Mouse (Mus musculus) lung, embryonic 16.5 days (tissue): ENCODE data around the gene Ttc36. TPM values are rescaled to one million over a fixed set of nuclear protein-coding genes. Genes with fewer than 3 reads are reported as not detected.

Experiments used
- ATAC-seq: fragments of 200-750 bp; cut with Nextera tagmentation; 2 replicates; pipeline ENCODE4 v1.8.0; 2017; ENCODE audit warnings: low read depth, mild to moderate bottlenecking, moderate library complexity
- H3K27ac ChIP-seq: fragments of 300-500 bp; sonication (generic); 2 replicates; pipeline ENCODE4 v1.5.1; 2014; ENCODE audit warnings: mild to moderate bottlenecking, control low read depth, low read length
- H3K27me3 ChIP-seq: fragments of 300-500 bp; sonication (generic); 2 replicates; pipeline ENCODE4 v1.6.1; 2014; ENCODE audit warnings: low read depth, low read length, mixed read lengths; ENCODE audit not compliant: control insufficient read depth, insufficient read depth
- H3K36me3 ChIP-seq: fragments of 300-500 bp; sonication (generic); 2 replicates; pipeline ENCODE4 v1.6.1; 2014; ENCODE audit warnings: low read length; ENCODE audit not compliant: control insufficient read depth, insufficient read depth
- H3K4me1 ChIP-seq: fragments of 300-500 bp; sonication (generic); replicated peaks from 2 replicates; pipeline ENCODE4 v1.6.1; 2014; ENCODE audit warnings: low read length, mixed read lengths; ENCODE audit not compliant: control insufficient read depth, insufficient read depth
- H3K4me2 ChIP-seq: fragments of 300-500 bp; sonication (generic); 2 replicates; pipeline ENCODE4 v1.6.1; 2014; ENCODE audit warnings: low read depth, low read length, control low read depth
- H3K4me3 ChIP-seq: fragments of 300-500 bp; sonication (generic); 2 replicates; pipeline ENCODE4 v1.5.1; 2014; ENCODE audit warnings: mild to moderate bottlenecking, low read length, control low read depth
- H3K9ac ChIP-seq: fragments of 300-500 bp; sonication (generic); 2 replicates; pipeline ENCODE4 v1.6.1; 2014; ENCODE audit warnings: low read length, control low read depth
- H3K9me3 ChIP-seq: fragments of 300-500 bp; sonication (generic); 2 replicates; pipeline ENCODE4 v1.6.1; 2016; ENCODE audit warnings: low read length; ENCODE audit not compliant: control insufficient read depth
- WGBS: fragments of 180-500 bp; shearing (Covaris S2); extraction: QIAGEN DNeasy Blood & Tissue Kit; methylation state at CpG from one replicate; pipeline ENCODE4 v1.1.7; 2014; 5-methylcytosine and 5-hydroxymethylcytosine counted together
- polyA plus RNA-seq: library from polyadenylated mRNA; unstranded; fragments of >200 nt; fragmentation: Nextera tagmentation; extraction: Ambion mirVana; gene quantifications from 2 replicates; pipeline ENCODE4 v1.2.1, GENCODE M21; 2015

Gene Ttc36
- polyA plus RNA-seq, 1 experiment from 2014 or later: 0.84 TPM

DNA sequence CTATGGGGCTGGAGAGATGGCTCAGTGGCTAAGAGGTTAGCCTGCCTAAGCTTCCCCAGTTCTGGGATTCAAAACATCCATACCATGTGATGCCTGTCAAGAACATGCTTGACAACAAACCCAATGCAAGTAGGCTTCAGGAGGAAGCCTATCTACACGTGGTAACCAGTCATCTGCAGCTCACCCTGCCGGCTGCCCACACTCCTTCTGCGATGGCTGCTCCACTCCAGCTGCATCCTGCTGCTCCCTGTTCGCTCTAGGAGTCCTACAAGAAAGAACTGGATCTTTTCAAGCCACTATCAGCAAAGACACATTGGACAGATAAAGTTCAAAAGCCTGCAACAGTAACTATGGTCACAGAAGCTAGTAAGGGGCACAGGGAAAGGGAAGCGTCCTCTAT is 14.7 kb upstream of the Ttc36 start:
- Histone ChIP-seq H3K9ac (no peak overlapping the region), H3K27me3 (no peaks in the 10 kb centered on the region), H3K9me3 (no peaks in the 10 kb centered on the region), H3K4me3 (no peak overlapping the region), H3K27ac (no peak overlapping the region), H3K36me3 (peaks cover 78% of the 10 kb centered on the region), H3K4me1 (no peaks in the 10 kb centered on the region), H3K4me2 (no peak overlapping the region)
- 88% methylated on average over 5 of the region's 5 CpGs for WGBS
- ATAC-seq: no peak

DNA sequence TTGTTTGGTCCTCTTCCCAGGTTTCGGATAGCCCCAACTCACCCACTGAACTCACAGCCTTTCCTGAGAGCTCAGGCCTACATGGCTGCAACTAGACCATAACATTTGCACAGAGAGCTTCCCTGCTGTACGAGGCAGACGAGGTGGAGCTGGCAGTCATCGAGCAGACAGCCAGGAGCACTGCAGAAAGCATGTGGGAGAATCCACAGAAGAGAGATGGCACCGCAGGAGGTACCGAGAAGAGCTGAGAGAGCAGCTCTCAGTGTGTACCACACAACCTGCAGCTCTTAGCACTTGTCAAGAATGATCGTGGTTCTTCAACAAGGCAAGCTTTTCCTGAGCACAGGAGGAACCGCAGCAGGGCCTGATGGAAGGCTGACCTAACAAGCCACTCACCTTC is 11.3 kb upstream of the Ttc36 start:
- Histone ChIP-seq H3K9ac (no peak overlapping the region), H3K36me3 (peaks cover 72% of the 10 kb centered on the region), H3K27me3 (no peaks in the 10 kb centered on the region), H3K9me3 (no peaks in the 10 kb centered on the region), H3K4me2 (no peak overlapping the region), H3K27ac (no peak overlapping the region), H3K4me3 (no peak overlapping the region), H3K4me1 (no peaks in the 10 kb centered on the region)
- 89% methylated on average over 8 of the region's 8 CpGs for WGBS
- no peak for ATAC-seq

DNA sequence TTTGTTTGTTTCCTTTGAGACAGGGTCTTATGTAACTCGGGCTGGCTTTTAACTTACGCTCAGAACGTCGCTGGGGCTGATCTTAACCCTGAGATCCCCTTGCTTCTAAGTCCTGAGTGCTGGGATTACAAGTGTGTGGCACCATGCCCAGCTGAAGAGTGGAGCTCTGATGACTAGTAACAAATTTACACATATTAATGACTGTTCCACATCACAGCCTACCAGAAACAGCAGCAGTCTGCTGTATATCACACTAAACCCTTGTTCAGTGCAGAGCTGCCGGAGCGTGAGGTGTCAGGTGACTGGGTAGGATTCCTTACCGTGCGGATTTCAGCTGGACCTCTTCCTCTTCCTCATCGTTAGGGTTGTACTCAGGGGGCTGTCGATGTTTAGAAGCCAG is 7.4 kb upstream of the Ttc36 start:
- ATAC-seq: no peak
- no peaks in the 10 kb centered on the region for H3K27me3 ChIP-seq
- peaks cover 61% of the 10 kb centered on the region for H3K36me3 ChIP-seq
- WGBS: 82% methylated on average over 10 of the region's 10 CpGs
- no peak overlapping the region for H3K9ac ChIP-seq
- no peaks in the 10 kb centered on the region for H3K9me3 ChIP-seq
- no peak overlapping the region for H3K4me3 ChIP-seq
- no peak overlapping the region for H3K27ac ChIP-seq
- H3K4me1 ChIP-seq: no peaks in the 10 kb centered on the region
- no peak overlapping the region for H3K4me2 ChIP-seq

DNA sequence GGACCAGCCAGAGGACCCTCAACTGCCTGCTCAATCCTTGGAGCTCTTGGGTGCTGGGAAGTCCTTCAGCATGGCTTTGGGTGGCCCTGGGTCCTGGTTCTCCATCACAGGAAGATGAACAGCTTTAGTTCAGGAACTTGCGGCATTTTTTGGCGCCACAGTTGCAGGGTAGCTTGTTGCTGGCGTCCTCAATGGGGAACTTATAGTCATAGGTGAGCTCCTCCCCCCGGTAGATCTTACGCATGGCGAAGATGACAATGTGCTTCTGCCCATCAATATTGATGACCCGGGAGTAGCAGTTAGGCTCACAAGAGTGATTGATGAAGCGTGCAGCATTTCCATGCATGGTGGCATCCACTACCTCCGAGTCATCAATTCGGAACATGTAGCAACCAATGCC is 4.9 kb upstream of the Ttc36 start:
- H3K9me3 ChIP-seq: no peaks in the 10 kb centered on the region
- no peaks in the 10 kb centered on the region for H3K4me1 ChIP-seq
- no peak for ATAC-seq
- no peak overlapping the region for H3K4me3 ChIP-seq
- WGBS: 94% methylated on average over 10 of the region's 10 CpGs
- H3K36me3 ChIP-seq: peaks cover 49% of the 10 kb centered on the region
- no peak overlapping the region for H3K27ac ChIP-seq
- H3K9ac ChIP-seq: no peak overlapping the region
- H3K4me2 ChIP-seq: no peak overlapping the region
- H3K27me3 ChIP-seq: no peaks in the 10 kb centered on the region

DNA sequence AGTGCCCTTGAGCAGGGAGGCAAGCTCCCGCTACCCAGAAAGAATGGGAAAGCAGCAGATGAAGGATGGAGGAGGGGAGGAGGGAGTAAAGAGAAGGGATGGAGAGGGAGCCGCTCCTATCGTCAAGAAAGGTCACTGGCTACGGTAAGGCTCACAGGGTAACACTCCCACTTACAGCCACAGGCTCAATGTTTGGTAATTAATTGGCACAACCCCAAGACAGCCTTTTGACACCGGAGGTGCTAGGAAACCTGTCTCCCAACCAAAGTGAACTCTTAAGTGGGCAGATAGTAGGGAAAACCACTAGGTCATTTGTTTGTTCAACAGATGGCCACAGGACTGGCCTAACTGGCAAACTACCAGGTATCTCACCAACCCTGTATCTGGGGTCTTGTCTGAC is 4.3 kb upstream of the Ttc36 start:
- H3K27ac ChIP-seq: no peak overlapping the region
- 58% methylated on average over 5 of the region's 5 CpGs for WGBS
- H3K9ac ChIP-seq: no peak overlapping the region
- ATAC-seq: no peak
- H3K4me2 ChIP-seq: no peak overlapping the region
- H3K36me3 ChIP-seq: peaks cover 44% of the 10 kb centered on the region
- H3K9me3 ChIP-seq: no peaks in the 10 kb centered on the region
- H3K27me3 ChIP-seq: no peaks in the 10 kb centered on the region
- no peaks in the 10 kb centered on the region for H3K4me1 ChIP-seq
- no peak overlapping the region for H3K4me3 ChIP-seq

DNA sequence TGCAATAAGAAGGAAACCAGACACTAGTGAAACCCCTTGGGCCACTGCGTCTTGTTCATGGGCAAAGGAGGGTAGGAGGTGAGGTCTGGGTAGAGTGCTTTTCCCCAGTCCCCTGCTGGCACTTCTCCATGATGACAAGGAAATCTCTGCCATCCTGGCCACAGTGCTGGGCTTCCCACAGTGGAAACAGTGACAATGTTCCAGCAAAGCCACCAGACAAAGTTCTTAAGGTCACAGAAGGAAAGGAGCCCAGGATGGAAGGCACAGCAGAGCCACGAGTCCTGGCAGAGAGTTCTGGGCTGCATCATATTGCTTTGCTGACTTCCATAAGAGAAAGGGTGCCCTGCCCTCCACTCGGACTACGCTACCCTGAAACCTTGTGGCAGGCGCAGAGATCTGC is 2.7 kb upstream of the Ttc36 start:
- no peaks in the 10 kb centered on the region for H3K4me1 ChIP-seq
- no peak overlapping the region for H3K9ac ChIP-seq
- no peak for ATAC-seq
- H3K27me3 ChIP-seq: peaks cover 3% of the 10 kb centered on the region; the same call in 1 of the 2 replicates
- H3K36me3 ChIP-seq: peaks cover 33% of the 10 kb centered on the region
- no peak overlapping the region for H3K4me3 ChIP-seq
- no peak overlapping the region for H3K27ac ChIP-seq
- no peaks in the 10 kb centered on the region for H3K9me3 ChIP-seq
- 89% methylated on average over 5 of the region's 5 CpGs for WGBS
- no peak overlapping the region for H3K4me2 ChIP-seq

DNA sequence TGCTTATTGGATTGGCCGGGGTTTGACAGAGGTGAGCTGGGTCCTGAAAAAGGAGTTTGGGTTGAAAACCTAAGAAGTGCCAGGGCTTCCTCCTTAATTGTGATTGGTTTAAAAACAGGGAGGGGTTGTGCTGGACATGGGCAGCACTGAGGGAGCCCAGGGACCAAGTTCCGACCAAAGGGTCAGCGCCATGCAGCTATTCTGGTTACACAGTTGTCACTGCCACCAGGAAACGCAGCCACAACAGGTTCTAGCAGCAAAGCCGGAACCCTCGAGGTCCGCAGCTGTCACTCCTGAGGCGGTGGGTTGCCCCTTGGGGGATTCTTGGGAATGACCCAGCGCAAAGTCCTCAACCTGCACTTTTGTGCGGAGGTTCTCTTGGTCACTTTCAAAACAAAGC is 1.8 kb upstream of the Ttc36 start:
- H3K36me3 ChIP-seq: peaks cover 26% of the 10 kb centered on the region
- whole genome bisulfite sequencing: 92% methylated on average over 10 of the region's 10 CpGs
- no peak overlapping the region for H3K4me2 ChIP-seq
- H3K4me1 ChIP-seq: peaks cover 2% of the 10 kb centered on the region
- peaks cover 3% of the 10 kb centered on the region; the same call in 1 of the 2 replicates for H3K27me3 ChIP-seq
- H3K27ac ChIP-seq: no peak overlapping the region
- no peak for ATAC-seq
- no peak overlapping the region for H3K9ac ChIP-seq
- no peak overlapping the region for H3K4me3 ChIP-seq
- no peaks in the 10 kb centered on the region for H3K9me3 ChIP-seq

DNA sequence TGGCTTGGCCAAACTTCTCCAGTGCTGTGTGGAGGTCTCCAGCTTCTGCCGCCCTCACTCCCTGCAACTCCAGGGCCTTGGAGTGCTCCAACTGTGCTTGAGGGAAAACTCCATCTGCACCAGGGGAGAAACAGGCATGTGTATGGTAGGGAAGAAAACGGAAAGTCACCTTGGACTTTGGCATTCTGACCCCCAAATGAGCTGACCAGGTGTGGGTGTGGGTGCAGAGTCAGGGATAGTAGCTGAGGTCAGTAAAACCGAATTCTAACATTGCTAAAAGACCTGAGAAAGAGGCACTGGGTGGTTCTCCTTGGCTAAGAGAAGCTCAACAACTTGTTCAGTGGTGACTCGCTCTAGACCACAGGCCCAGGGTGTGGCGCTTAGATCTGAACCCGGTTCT is 1.2 kb downstream of the Ttc36 start:
- peaks cover 17% of the 10 kb centered on the region for H3K27me3 ChIP-seq
- H3K27ac ChIP-seq: no peak overlapping the region
- 72% methylated on average over 6 of the region's 6 CpGs for WGBS
- peaks cover 6% of the 10 kb centered on the region for H3K4me1 ChIP-seq
- peaks cover 12% of the 10 kb centered on the region for H3K36me3 ChIP-seq
- no peaks in the 10 kb centered on the region for H3K9me3 ChIP-seq
- H3K9ac ChIP-seq: no peak overlapping the region
- ATAC-seq: no peak
- no peak overlapping the region for H3K4me2 ChIP-seq
- no peak overlapping the region for H3K4me3 ChIP-seq

DNA sequence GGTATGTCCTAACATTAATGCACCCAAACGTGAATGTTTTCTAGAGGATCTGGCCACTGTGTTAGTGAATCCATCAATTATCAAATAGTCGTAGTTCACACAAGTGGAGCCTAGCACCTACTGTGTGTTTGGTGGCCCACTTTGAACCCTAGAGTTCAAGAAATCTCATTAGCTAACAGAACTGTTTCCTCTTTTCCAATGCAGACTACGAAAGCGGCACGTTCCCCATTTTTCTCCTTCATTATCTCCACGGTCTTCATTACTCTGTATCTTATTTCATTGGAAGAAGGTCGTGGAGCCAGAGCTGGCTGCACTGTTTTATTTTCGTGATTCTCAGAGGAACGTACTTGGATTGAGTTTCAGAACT is 2.9 kb downstream of the Ttc36 start:
- peaks cover 6% of the 10 kb centered on the region for H3K4me1 ChIP-seq
- H3K9ac ChIP-seq: peak overlapping the region; percentile 68; the same call in 1 of the 2 replicates
- H3K36me3 ChIP-seq: peaks cover 4% of the 10 kb centered on the region; the same call in 1 of the 2 replicates
- WGBS: 46% methylated on average over 9 of the region's 9 CpGs
- peak overlapping the region; percentile 65 for H3K4me3 ChIP-seq
- peaks cover 17% of the 10 kb centered on the region for H3K27me3 ChIP-seq
- H3K27ac ChIP-seq: no peak overlapping the region
- no peak for ATAC-seq
- H3K4me2 ChIP-seq: peak overlapping the region; percentile 93
- no peaks in the 10 kb centered on the region for H3K9me3 ChIP-seq
